Mouse (Mus musculus): ENCODE data around the gene Trim2. TPM values are rescaled to one million over a fixed set of nuclear protein-coding genes. Genes with fewer than 3 reads are reported as not detected.

Trim2 gene
- polyA plus RNA-seq, 1 experiment, result 2.4 TPM

- Histone ChIP-seq H3K36me3 (ENCODE audit: control insufficient read depth, insufficient read depth) (no peaks in the 10 kb centered on the region), H3K27me3 (ENCODE audit: control insufficient read depth, insufficient read depth, insufficient read length) (no peaks in the 10 kb centered on the region), H3ac (ENCODE audit: control insufficient read depth, insufficient read length, low read depth) (no peak overlapping the region), H3K4me3 (ENCODE audit: insufficient read depth, poor library complexity, severe bottlenecking) (no peak overlapping the region), H3K79me2 (ENCODE audit: control insufficient read depth, insufficient read depth) (no peaks in the 10 kb centered on the region), H3K79me3 (ENCODE audit: low read depth) (no peaks in the 10 kb centered on the region)
- TF ChIP-seq CEBPB (IDR thresholded peaks at IDR 0.05; ENCODE audit: low read depth) (no peak), FOSL1 (IDR thresholded peaks at IDR 0.05; ENCODE audit: insufficient read depth, low read length, poor library complexity, severe bottlenecking) (no peak), CTCF (IDR thresholded peaks at IDR 0.05; ENCODE audit: control insufficient read depth, insufficient read depth, insufficient read length) (no peak), MAX (IDR thresholded peaks at IDR 0.05) (no peak), USF1 (IDR thresholded peaks at IDR 0.05; ENCODE audit: low read depth) (no peak), MYOG (IDR thresholded peaks at IDR 0.05; ENCODE audit: control insufficient read depth, extremely low read depth, insufficient read length) (no peak), MYOD1 (IDR thresholded peaks at IDR 0.05; ENCODE audit: control insufficient read depth, insufficient read length, low read depth) (no peak)
Measured at GRCm38 (mm10) chr3:84278809-84279208, 27.9 kb downstream of the Trim2 start.

DNA sequence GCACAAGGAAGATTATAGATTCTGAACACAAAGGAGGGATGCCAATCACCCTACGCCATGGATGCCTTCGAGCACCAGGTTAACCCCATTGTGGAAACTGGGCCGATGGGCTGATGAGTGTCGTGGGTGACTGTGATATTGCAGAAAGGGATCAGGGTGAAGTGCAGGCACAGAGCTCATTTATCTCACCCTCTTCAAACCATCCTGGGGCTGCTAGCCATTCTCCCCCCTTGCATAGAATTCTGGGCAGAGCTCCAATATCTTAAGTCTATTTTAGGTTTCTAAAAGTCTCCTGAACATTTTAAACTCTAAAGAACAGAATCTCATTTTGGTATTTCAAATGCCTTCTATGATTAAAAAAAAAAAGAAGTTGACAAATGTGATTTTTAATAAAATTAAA, 31.6 kb downstream of the Trim2 start:
- no peaks in the 10 kb centered on the region for H3K36me3 ChIP-seq (ENCODE audit: control insufficient read depth, insufficient read depth)
- no peak overlapping the region for H3ac ChIP-seq (ENCODE audit: control insufficient read depth, insufficient read length, low read depth)
- no peak overlapping the region for H3K4me3 ChIP-seq (ENCODE audit: insufficient read depth, poor library complexity, severe bottlenecking)
- no peaks in the 10 kb centered on the region for H3K79me3 ChIP-seq (ENCODE audit: low read depth)
- H3K79me2 ChIP-seq (ENCODE audit: control insufficient read depth, insufficient read depth), result no peaks in the 10 kb centered on the region
- H3K27me3 ChIP-seq (ENCODE audit: control insufficient read depth, insufficient read depth, insufficient read length), result no peaks in the 10 kb centered on the region
- TF ChIP-seq MYOG (IDR thresholded peaks at IDR 0.05; ENCODE audit: control insufficient read depth, extremely low read depth, insufficient read length) (no peak), CEBPB (IDR thresholded peaks at IDR 0.05; ENCODE audit: low read depth) (no peak), MAX (IDR thresholded peaks at IDR 0.05) (no peak), MYOD1 (IDR thresholded peaks at IDR 0.05; ENCODE audit: control insufficient read depth, insufficient read length, low read depth) (no peak), USF1 (IDR thresholded peaks at IDR 0.05; ENCODE audit: low read depth) (no peak), FOSL1 (IDR thresholded peaks at IDR 0.05; ENCODE audit: insufficient read depth, low read length, poor library complexity, severe bottlenecking) (no peak), CTCF (IDR thresholded peaks at IDR 0.05; ENCODE audit: control insufficient read depth, insufficient read depth, insufficient read length) (no peak)

- H3K27me3 ChIP-seq (ENCODE audit: control insufficient read depth, insufficient read depth, insufficient read length), result no peaks in the 10 kb centered on the region
- no peaks in the 10 kb centered on the region for H3K79me2 ChIP-seq (ENCODE audit: control insufficient read depth, insufficient read depth)
- no peaks in the 10 kb centered on the region for H3K79me3 ChIP-seq (ENCODE audit: low read depth)
- no peaks in the 10 kb centered on the region for H3K36me3 ChIP-seq (ENCODE audit: control insufficient read depth, insufficient read depth)
- H3K4me3 ChIP-seq (ENCODE audit: insufficient read depth, poor library complexity, severe bottlenecking), result no peak overlapping the region
- TF ChIP-seq USF1 (IDR thresholded peaks at IDR 0.05; ENCODE audit: low read depth), result no peak
- no peak for TF ChIP-seq CTCF (IDR thresholded peaks at IDR 0.05; ENCODE audit: control insufficient read depth, insufficient read depth, insufficient read length)
- no peak for TF ChIP-seq CEBPB (IDR thresholded peaks at IDR 0.05; ENCODE audit: low read depth)
- TF ChIP-seq FOSL1 (IDR thresholded peaks at IDR 0.05; ENCODE audit: insufficient read depth, low read length, poor library complexity, severe bottlenecking), result no peak
- no peak for TF ChIP-seq MAX (IDR thresholded peaks at IDR 0.05)
- no peak for TF ChIP-seq MYOG (IDR thresholded peaks at IDR 0.05; ENCODE audit: control insufficient read depth, extremely low read depth, insufficient read length)
- no peak overlapping the region for H3ac ChIP-seq (ENCODE audit: control insufficient read depth, insufficient read length, low read depth)
Measured at GRCm38 (mm10) chr3:84272293-84273015, 34.2 kb downstream of the Trim2 start.

GRCm38 (mm10) chr3:84271794-84272193, 34.9 kb downstream of the Trim2 start:
- Histone ChIP-seq H3K27me3 (ENCODE audit: control insufficient read depth, insufficient read depth, insufficient read length) (no peaks in the 10 kb centered on the region), H3K4me3 (ENCODE audit: insufficient read depth, poor library complexity, severe bottlenecking) (no peak overlapping the region), H3ac (ENCODE audit: control insufficient read depth, insufficient read length, low read depth) (no peak overlapping the region), H3K79me3 (ENCODE audit: low read depth) (no peaks in the 10 kb centered on the region), H3K79me2 (ENCODE audit: control insufficient read depth, insufficient read depth) (no peaks in the 10 kb centered on the region), H3K36me3 (ENCODE audit: control insufficient read depth, insufficient read depth) (no peaks in the 10 kb centered on the region)
- TF ChIP-seq FOSL1 (IDR thresholded peaks at IDR 0.05; ENCODE audit: insufficient read depth, low read length, poor library complexity, severe bottlenecking) (no peak), CEBPB (IDR thresholded peaks at IDR 0.05; ENCODE audit: low read depth) (no peak), CTCF (IDR thresholded peaks at IDR 0.05; ENCODE audit: control insufficient read depth, insufficient read depth, insufficient read length) (no peak)

GRCm38 (mm10) chr3:84271058-84271457, 35.6 kb downstream of the Trim2 start:
- no peak overlapping the region for H3K4me3 ChIP-seq (ENCODE audit: insufficient read depth, poor library complexity, severe bottlenecking)
- no peak overlapping the region for H3ac ChIP-seq (ENCODE audit: control insufficient read depth, insufficient read length, low read depth)
- H3K36me3 ChIP-seq (ENCODE audit: control insufficient read depth, insufficient read depth), result no peaks in the 10 kb centered on the region
- no peak for TF ChIP-seq MAX (IDR thresholded peaks at IDR 0.05)
- no peak for TF ChIP-seq FOSL1 (IDR thresholded peaks at IDR 0.05; ENCODE audit: insufficient read depth, low read length, poor library complexity, severe bottlenecking)
- no peak for TF ChIP-seq MYOD1 (IDR thresholded peaks at IDR 0.05; ENCODE audit: control insufficient read depth, insufficient read length, low read depth)
- no peak for TF ChIP-seq CTCF (IDR thresholded peaks at IDR 0.05; ENCODE audit: control insufficient read depth, insufficient read depth, insufficient read length)
- H3K27me3 ChIP-seq (ENCODE audit: control insufficient read depth, insufficient read depth, insufficient read length), result no peaks in the 10 kb centered on the region
- H3K79me3 ChIP-seq (ENCODE audit: low read depth), result no peaks in the 10 kb centered on the region
- no peaks in the 10 kb centered on the region for H3K79me2 ChIP-seq (ENCODE audit: control insufficient read depth, insufficient read depth)

- no peaks in the 10 kb centered on the region for H3K79me3 ChIP-seq (ENCODE audit: low read depth)
- peaks cover 2% of the 10 kb centered on the region for H3K27me3 ChIP-seq (ENCODE audit: control insufficient read depth, insufficient read depth, insufficient read length)
- TF ChIP-seq CTCF (IDR thresholded peaks at IDR 0.05; ENCODE audit: control insufficient read depth, insufficient read depth, insufficient read length), result no peak
- no peak for TF ChIP-seq MYOD1 (IDR thresholded peaks at IDR 0.05; ENCODE audit: control insufficient read depth, insufficient read length, low read depth)
- TF ChIP-seq FOSL1 (IDR thresholded peaks at IDR 0.05; ENCODE audit: insufficient read depth, low read length, poor library complexity, severe bottlenecking), result no peak
- TF ChIP-seq MYOG (IDR thresholded peaks at IDR 0.05; ENCODE audit: control insufficient read depth, extremely low read depth, insufficient read length), result no peak
- TF ChIP-seq MAX (IDR thresholded peaks at IDR 0.05), result no peak
- TF ChIP-seq USF1 (IDR thresholded peaks at IDR 0.05; ENCODE audit: low read depth), result no peak
- TF ChIP-seq CEBPB (IDR thresholded peaks at IDR 0.05; ENCODE audit: low read depth), result no peak
Measured at GRCm38 (mm10) chr3:84270624-84270995, 36.1 kb downstream of the Trim2 start.

More at GRCm38 (mm10) chr3:84270624-84270995, 36.1 kb downstream of the Trim2 start:
- Histone ChIP-seq H3K4me3 (ENCODE audit: insufficient read depth, poor library complexity, severe bottlenecking) (no peak overlapping the region), H3K79me2 (ENCODE audit: control insufficient read depth, insufficient read depth) (no peaks in the 10 kb centered on the region), H3K36me3 (ENCODE audit: control insufficient read depth, insufficient read depth) (no peaks in the 10 kb centered on the region), H3ac (ENCODE audit: control insufficient read depth, insufficient read length, low read depth) (no peak overlapping the region)

Data from C2C12 (cell line).